Mouse (Mus musculus): ENCODE results near the gene Fcrls. TPM values are rescaled to one million over a fixed set of nuclear protein-coding genes. Genes with fewer than 3 reads are reported as not detected.

Fcrls gene
- polyA plus RNA-seq, 1 experiment from 2014 or later: 2.6 TPM

- Histone ChIP-seq H3K9me3 (no peaks in the 10 kb centered on the region), H3K4me1 (no peaks in the 10 kb centered on the region), H3K36me3 (replicated peaks) (no peaks in the 10 kb centered on the region), H3K27me3 (ENCODE audit: poor library complexity, severe bottlenecking) (no peaks in the 10 kb centered on the region), H3K27ac (no peak overlapping the region), H3K4me3 (no peak overlapping the region)
- peak; percentile 7 for DNase-seq (ENCODE audit: extremely low spot score, low spot score)
- WGBS: 91% methylated on average over 5 of the region's 5 CpGs
These were observed 57.0 kb downstream of the Fcrls start for GRCm38 (mm10) chr3:87206336-87207075.

Other genes starting within 250 kb of the Fcrls start
- 13.1 and 14.3 TPM in 2 replicates for gene Kirrel, start 89.0 kb downstream of the Fcrls start, polyA plus RNA-seq (2016; fragmentation: Nextera tagmentation; extraction: Ambion mirVana)
- not detected in 2 replicates for gene Cd5l, start 94.1 kb upstream of the Fcrls start, polyA plus RNA-seq (2016; fragmentation: Nextera tagmentation; extraction: Ambion mirVana)
- gene Fcrl1, start 112.6 kb upstream of the Fcrls start, polyA plus RNA-seq (2016; fragmentation: Nextera tagmentation; extraction: Ambion mirVana): not detected in 2 replicates
- gene Fcrl5, start 172.0 kb upstream of the Fcrls start, polyA plus RNA-seq (2016; fragmentation: Nextera tagmentation; extraction: Ambion mirVana): not detected in 2 replicates